Mouse (Mus musculus) limb, embryonic 10.5 days (tissue): ENCODE results near the gene Olfr774. TPM values are rescaled to one million over a fixed set of nuclear protein-coding genes. Genes with fewer than 3 reads are reported as not detected.
"Not testable (repeated sequence)": the region's sequence is repeated elsewhere in the genome, so short reads cannot be mapped to it uniquely, and the experiment has no call there.

Experiments
- DNase-seq: peaks from one replicate; pipeline ENCODE4 v3.0.0-alpha.2; 2017; ENCODE audit warnings: low spot score
- H3K27ac ChIP-seq: fragments of 300-500 bp; sonication (generic); 2 replicates; pipeline ENCODE4 v1.5.1; 2016; ENCODE audit warnings: mild to moderate bottlenecking
- H3K27me3 ChIP-seq: fragments of 300-500 bp; sonication (generic); 2 replicates; pipeline ENCODE4 v1.6.1; 2016; ENCODE audit warnings: low read depth, mild to moderate bottlenecking; ENCODE audit not compliant: poor library complexity, severe bottlenecking
- H3K36me3 ChIP-seq: fragments of 300-500 bp; sonication (generic); 2 replicates; pipeline ENCODE4 v1.6.1; 2016; ENCODE audit warnings: mild to moderate bottlenecking, moderate library complexity
- H3K4me1 ChIP-seq: fragments of 300-500 bp; sonication (generic); 2 replicates; pipeline ENCODE4 v1.6.1; 2016
- H3K4me3 ChIP-seq: fragments of 300-500 bp; sonication (generic); 2 replicates; pipeline ENCODE4 v1.5.1; 2016; ENCODE audit warnings: mild to moderate bottlenecking, moderate library complexity
- H3K9me3 ChIP-seq: fragments of 300-500 bp; sonication (generic); replicated peaks from 2 replicates; pipeline ENCODE4 v1.6.1; 2016; ENCODE audit warnings: mild to moderate bottlenecking
- WGBS: fragments of 180-500 bp; shearing (Covaris S2); methylation state at CpG from one replicate; pipeline ENCODE4 v1.1.7; 2016; 5-methylcytosine and 5-hydroxymethylcytosine counted together
- polyA plus RNA-seq: library from polyadenylated mRNA; unstranded; fragments of >200 nt; fragmentation: Nextera tagmentation; extraction: Ambion mirVana; gene quantifications from 2 replicates; pipeline ENCODE4 v1.2.1, GENCODE M21; 2016

Olfr774 gene
- polyA plus RNA-seq, result not detected in 2 replicates

- WGBS, result 82% methylated on average over 2 of the region's 2 CpGs
- DNase-seq, result no peak
These were observed at the start of gene Olfr774 for GRCm38 (mm10) chr10:129235904-129236303. TSS of gene Olfr774 (plus strand) at chr10:129236204.

DNA sequence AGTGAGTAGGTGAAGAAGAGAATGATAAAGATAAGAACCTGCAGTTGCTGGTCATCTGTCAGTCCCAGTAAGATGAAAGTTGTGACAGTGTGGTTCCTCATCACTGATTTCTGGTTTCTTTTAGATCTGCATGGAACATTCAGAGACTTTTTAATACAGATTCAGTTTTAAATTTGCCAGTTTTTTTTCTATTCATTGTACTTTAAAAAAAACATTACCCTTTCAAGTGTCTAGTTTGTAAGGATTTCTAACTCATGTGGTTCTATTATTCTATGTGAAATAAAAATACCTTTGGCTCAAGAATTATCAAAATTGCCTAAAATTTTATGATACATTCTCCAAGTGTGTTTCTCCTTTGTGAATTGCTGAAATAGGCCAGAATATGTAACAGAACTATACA lies 48.7 kb upstream of the Olfr774 start, which contains the start of gene Olfr773:
Gene Olfr773 (minus strand): TSS at position 101 of the 400 bp plus-strand sequence.
- not testable (repeated sequence) for H3K4me1 ChIP-seq

More at GRCm38 (mm10) chr10:129235904-129236303, at the start of gene Olfr774:
- H3K36me3 ChIP-seq, result no peaks in the 10 kb centered on the region
- H3K27ac ChIP-seq, result no peak within 1 kb of the TSS
- H3K27me3 ChIP-seq, result no peaks in the 10 kb centered on the region
- no peaks in the 10 kb centered on the region for H3K4me1 ChIP-seq
- no peaks in the 10 kb centered on the region for H3K9me3 ChIP-seq
- H3K4me3 ChIP-seq, result no peak within 1 kb of the TSS

DNA sequence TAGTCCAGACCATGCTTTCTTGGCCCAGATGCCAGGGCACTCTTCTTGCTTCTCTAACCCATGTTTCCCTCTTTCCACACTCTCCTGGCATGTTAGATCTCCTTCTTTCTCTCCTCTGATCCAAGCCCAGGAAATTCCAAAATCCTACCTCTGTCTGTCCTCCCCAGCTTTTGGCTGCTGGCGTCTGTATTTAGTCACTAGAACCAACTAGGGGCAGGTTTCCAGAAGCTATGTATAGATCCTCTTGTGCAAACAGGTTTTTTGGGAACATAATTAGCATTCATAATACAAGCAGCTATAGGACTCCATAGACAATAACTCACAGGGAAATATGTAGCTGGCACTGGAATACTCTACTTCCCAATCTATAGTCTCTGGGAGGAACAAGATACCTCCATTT lies 5.3 kb upstream of the Olfr774 start:
- Histone ChIP-seq H3K4me1 (no peaks in the 10 kb centered on the region), H3K27me3 (no peaks in the 10 kb centered on the region), H3K4me3 (no peak overlapping the region), H3K27ac (no peak overlapping the region), H3K9me3 (no peaks in the 10 kb centered on the region), H3K36me3 (no peaks in the 10 kb centered on the region)
- no peak for DNase-seq
- 80% methylated on average over 1 of the region's 1 CpGs for WGBS

More for the DNA sequence above, 48.7 kb upstream of the Olfr774 start, which contains the start of gene Olfr773:
- H3K9me3 ChIP-seq, H3K27ac ChIP-seq, H3K4me3 ChIP-seq, H3K27me3 ChIP-seq, H3K36me3 ChIP-seq, DNase-seq: not testable (repeated sequence)

GRCm38 (mm10) chr10:129248112-129248511 lies 12.1 kb downstream of the Olfr774 start, which contains the start of gene Olfr775:
TSS of gene Olfr775 (plus strand) at chr10:129248412.
- no peaks in the 10 kb centered on the region for H3K27me3 ChIP-seq
- H3K9me3 ChIP-seq, result no peaks in the 10 kb centered on the region
- 71% methylated on average over 3 of the region's 3 CpGs for WGBS
- H3K4me3 ChIP-seq, result no peak within 1 kb of the TSS
- H3K4me1 ChIP-seq, result no peaks in the 10 kb centered on the region
- DNase-seq, result no peak
- H3K36me3 ChIP-seq, result no peaks in the 10 kb centered on the region
- no peak within 1 kb of the TSS for H3K27ac ChIP-seq

DNA sequence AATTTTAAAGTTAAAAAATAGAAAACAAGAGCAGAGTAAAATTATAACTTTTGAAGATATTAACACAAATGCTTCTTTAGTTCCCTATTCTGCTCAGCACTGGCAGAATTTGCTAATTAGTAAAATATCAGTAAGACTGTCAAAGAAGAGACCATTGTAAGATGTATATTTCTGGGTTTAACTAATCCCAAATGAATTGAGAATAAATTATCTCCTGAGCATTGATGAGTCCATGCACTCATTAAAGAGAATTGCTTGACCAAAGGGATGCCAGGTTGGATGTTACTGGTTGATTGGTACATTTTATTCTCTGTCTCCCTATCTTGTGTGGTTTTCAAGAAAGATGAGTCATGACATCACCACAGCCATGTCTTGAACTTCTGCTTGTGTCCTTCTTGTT lies 22.8 kb downstream of the Olfr774 start, which contains the start of gene Olfr776:
Gene Olfr776 (plus strand): TSS at position 301 of the 400 bp plus-strand sequence.
- Histone ChIP-seq H3K4me3 (no peak within 1 kb of the TSS), H3K9me3 (no peaks in the 10 kb centered on the region), H3K4me1 (no peaks in the 10 kb centered on the region), H3K36me3 (no peaks in the 10 kb centered on the region), H3K27ac (no peak within 1 kb of the TSS), H3K27me3 (no peaks in the 10 kb centered on the region)
- no peak for DNase-seq

- H3K4me1 ChIP-seq, result no peaks in the 10 kb centered on the region
- no peaks in the 10 kb centered on the region for H3K27me3 ChIP-seq
- no peak for DNase-seq
- no peaks in the 10 kb centered on the region for H3K9me3 ChIP-seq
- no peak within 1 kb of the TSS for H3K27ac ChIP-seq
- 97% methylated on average over 2 of the region's 2 CpGs for WGBS
- no peak within 1 kb of the TSS for H3K4me3 ChIP-seq
- H3K36me3 ChIP-seq, result no peaks in the 10 kb centered on the region
These were observed 35.1 kb downstream of the Olfr774 start, which contains the start of gene Olfr777 for GRCm38 (mm10) chr10:129271081-129271535. TSS of gene Olfr777 (minus strand) at chr10:129271485.

Other genes starting within 250 kb of the Olfr774 start
- gene Olfr9, start 246.8 kb upstream of the Olfr774 start, polyA plus RNA-seq, result not detected in 2 replicates
- not detected in 2 replicates for gene Olfr763, start 225.4 kb upstream of the Olfr774 start, polyA plus RNA-seq
- not detected in 2 replicates for gene Olfr764-ps1, start 196.3 kb upstream of the Olfr774 start, polyA plus RNA-seq
- gene Olfr765, start 186.2 kb upstream of the Olfr774 start, polyA plus RNA-seq, result not detected in 2 replicates
- not detected in 2 replicates for gene Olfr766-ps1, start 167.2 kb upstream of the Olfr774 start, polyA plus RNA-seq
- not detected in 2 replicates for gene Olfr767, start 153.3 kb upstream of the Olfr774 start, polyA plus RNA-seq
- not detected in 2 replicates for gene Olfr768, start 136.8 kb upstream of the Olfr774 start, polyA plus RNA-seq
- not detected in 2 replicates for gene Olfr769, start 118.3 kb upstream of the Olfr774 start, polyA plus RNA-seq
- not detected in 2 replicates for gene Olfr770, start 97.2 kb upstream of the Olfr774 start, polyA plus RNA-seq
- gene Olfr771, start 71.5 kb upstream of the Olfr774 start, polyA plus RNA-seq, result not detected in 2 replicates
- gene Olfr772, start 58.3 kb upstream of the Olfr774 start, polyA plus RNA-seq, result not detected in 2 replicates
- gene Olfr773, start 48.8 kb upstream of the Olfr774 start, polyA plus RNA-seq, result not detected in 2 replicates
- not detected in 2 replicates for gene Olfr775, start 12.2 kb downstream of the Olfr774 start, polyA plus RNA-seq
- not detected in 2 replicates for gene Olfr776, start 22.9 kb downstream of the Olfr774 start, polyA plus RNA-seq
- not detected in 2 replicates for gene Olfr777, start 35.3 kb downstream of the Olfr774 start, polyA plus RNA-seq
- not detected in 2 replicates for gene Olfr780, start 81.9 kb downstream of the Olfr774 start, polyA plus RNA-seq
- not detected in 2 replicates for gene Olfr781, start 92.7 kb downstream of the Olfr774 start, polyA plus RNA-seq
- not detected in 2 replicates for gene Olfr782, start 112.6 kb downstream of the Olfr774 start, polyA plus RNA-seq
- 0.08 and 0.13 TPM in 2 replicates for gene Olfr784, start 147.9 kb downstream of the Olfr774 start, polyA plus RNA-seq
- gene Olfr785, start 169.2 kb downstream of the Olfr774 start, polyA plus RNA-seq, result not detected in 2 replicates
- gene Olfr786, start 191.1 kb downstream of the Olfr774 start, polyA plus RNA-seq, result not detected in 2 replicates
- not detected in 2 replicates for gene Olfr787, start 225.7 kb downstream of the Olfr774 start, polyA plus RNA-seq
- not detected in 2 replicates for gene Olfr788, start 234.8 kb downstream of the Olfr774 start, polyA plus RNA-seq
- gene Olfr789, start 248.5 kb downstream of the Olfr774 start, polyA plus RNA-seq, result not detected in 2 replicates